Mouse (Mus musculus) liver, embryonic 13.5 days (tissue): ENCODE data around the gene Smok2b. TPM values are rescaled to one million over a fixed set of nuclear protein-coding genes. Genes with fewer than 3 reads are reported as not detected.
"Not testable (repeated sequence)": the region's sequence is repeated elsewhere in the genome, so short reads cannot be mapped to it uniquely, and the experiment has no call there.

Experiments used
- ATAC-seq: fragments of 200-750 bp; cut with Nextera tagmentation; 2 replicates; pipeline ENCODE4 v1.8.0; 2017; ENCODE audit warnings: low read depth, mild to moderate bottlenecking, moderate number of reproducible peaks, moderate library complexity
- DNase-seq: peaks from one replicate; pipeline ENCODE4 v3.0.0; 2022
- H3K27ac ChIP-seq: fragments of 300-500 bp; sonication (generic); 2 replicates; pipeline ENCODE4 v1.5.1; 2015; ENCODE audit warnings: moderate library complexity, mild to moderate bottlenecking, inconsistent platforms
- H3K27me3 ChIP-seq: fragments of 300-500 bp; sonication (generic); 2 replicates; pipeline ENCODE4 v1.6.1; 2015; ENCODE audit warnings: mild to moderate bottlenecking, inconsistent platforms
- H3K36me3 ChIP-seq: fragments of 300-500 bp; sonication (generic); 2 replicates; pipeline ENCODE4 v1.6.1; 2015; ENCODE audit warnings: mild to moderate bottlenecking, inconsistent platforms
- H3K4me1 ChIP-seq: fragments of 300-500 bp; sonication (generic); replicated peaks from 2 replicates; pipeline ENCODE4 v1.6.1; 2015; ENCODE audit warnings: inconsistent platforms
- H3K4me2 ChIP-seq: fragments of 300-500 bp; sonication (generic); 2 replicates; pipeline ENCODE4 v1.6.1; 2015; ENCODE audit warnings: inconsistent platforms, mild to moderate bottlenecking, moderate library complexity
- H3K4me3 ChIP-seq: fragments of 300-500 bp; sonication (generic); replicated peaks from 2 replicates; pipeline ENCODE4 v1.5.1; 2015; ENCODE audit warnings: mild to moderate bottlenecking, inconsistent platforms
- H3K9ac ChIP-seq: fragments of 300-500 bp; sonication (generic); 2 replicates; pipeline ENCODE4 v1.6.1; 2015; ENCODE audit warnings: mild to moderate bottlenecking, inconsistent platforms
- H3K9me3 ChIP-seq: fragments of 300-500 bp; sonication (generic); replicated peaks from 2 replicates; pipeline ENCODE4 v1.6.1; 2016; ENCODE audit warnings: inconsistent platforms
- WGBS: fragments of 180-500 bp; shearing (Covaris S2); methylation state at CpG from one replicate; pipeline ENCODE4 v1.1.7; 2015; ENCODE audit not compliant: insufficient replicate concordance; 5-methylcytosine and 5-hydroxymethylcytosine counted together
- polyA plus RNA-seq: library from polyadenylated mRNA; unstranded; fragments of >200 nt; fragmentation: Nextera tagmentation; extraction: Ambion mirVana; gene quantifications from 2 replicates; pipeline ENCODE4 v1.2.1, GENCODE M21; 2015

Smok2b gene
- polyA plus RNA-seq, 1 experiment from 2014 or later = not detected

GRCm38 (mm10) chr17:13254786-13255185 lies 24.7 kb downstream of the Smok2b start:
- H3K27ac ChIP-seq, H3K4me3 ChIP-seq, H3K36me3 ChIP-seq, H3K9ac ChIP-seq, H3K4me2 ChIP-seq, DNase-seq, H3K27me3 ChIP-seq, ATAC-seq, H3K9me3 ChIP-seq, H3K4me1 ChIP-seq: not testable (repeated sequence)
- 42% methylated on average over 1 of the region's 5 CpGs for WGBS

Other genes starting within 250 kb of the Smok2b start
- gene Wtap, start 236.1 kb upstream of the Smok2b start, polyA plus RNA-seq = 63.4 and 69.1 TPM in 2 replicates
- gene Sod2, start 223.4 kb upstream of the Smok2b start, polyA plus RNA-seq = 146 and 149 TPM in 2 replicates
- not detected in 2 replicates for gene Gpr31b, start 178.0 kb upstream of the Smok2b start, polyA plus RNA-seq
- gene Tcp10b, start 169.2 kb upstream of the Smok2b start, polyA plus RNA-seq = not detected in 2 replicates
- 0.05 TPM in 1 of 2 replicates, not detected in the other for gene Unc93a, start 98.4 kb upstream of the Smok2b start, polyA plus RNA-seq
- not detected in 2 replicates for gene Smok2a, start 9.1 kb upstream of the Smok2b start, polyA plus RNA-seq
- gene Tcp10c, start 124.3 kb downstream of the Smok2b start, polyA plus RNA-seq = not detected in 2 replicates